Mouse (Mus musculus) adrenal gland, adult 8-10 months (tissue): Measurements from ENCODE around the gene Kalrn. TPM values are rescaled to one million over a fixed set of nuclear protein-coding genes. Genes with fewer than 3 reads are reported as not detected.
A peak's percentile ranks its signal among the peaks of the same experiment; 100 is the strongest.
"Not testable (repeated sequence)": the region's sequence is repeated elsewhere in the genome, so short reads cannot be mapped to it uniquely, and the experiment has no call there.

Experiments
- DNase-seq: peaks from one replicate; pipeline ENCODE4 v3.0.0; 2022
- total RNA-seq, 4 experiments: library from RNA; stranded (reverse); gene quantifications; 2 replicates each; pipeline ENCODE4 v1.2.4; 2022

Kalrn gene
- total RNA-seq, 4 experiments from 2014 or later: 11.2 to 18.8 (median 13.0) TPM

DNA sequence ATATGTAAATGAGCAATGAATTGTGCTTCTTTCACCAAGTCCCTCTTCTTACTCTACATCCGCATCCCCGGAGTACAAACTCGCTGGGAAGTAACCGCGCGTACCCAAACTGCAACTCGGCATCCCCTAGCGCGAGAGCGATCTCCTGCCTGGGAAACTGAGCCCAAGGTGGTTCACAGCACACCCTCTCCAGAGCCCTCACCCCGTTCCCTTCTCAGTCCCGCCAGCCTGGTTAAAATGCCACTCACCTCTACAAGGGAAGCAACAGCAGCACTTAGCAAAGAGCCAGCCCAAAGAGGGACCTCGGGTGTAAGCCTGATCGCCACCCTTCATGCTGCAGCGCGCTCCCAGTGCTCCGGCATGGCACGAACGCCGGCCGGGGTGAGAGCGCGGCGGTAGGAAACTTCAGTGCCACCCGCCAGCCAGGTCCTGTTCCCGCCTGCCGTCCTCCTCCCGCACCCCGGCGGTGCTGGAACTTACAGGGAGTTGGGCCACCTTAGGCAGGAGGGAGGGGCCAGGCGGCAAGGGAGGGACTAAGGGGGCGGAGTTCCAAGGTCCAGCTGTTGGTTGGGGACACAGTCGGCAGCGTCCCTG, 477.7 kb downstream of the Kalrn start:
- DNase-seq: peak; percentile 58

DNA sequence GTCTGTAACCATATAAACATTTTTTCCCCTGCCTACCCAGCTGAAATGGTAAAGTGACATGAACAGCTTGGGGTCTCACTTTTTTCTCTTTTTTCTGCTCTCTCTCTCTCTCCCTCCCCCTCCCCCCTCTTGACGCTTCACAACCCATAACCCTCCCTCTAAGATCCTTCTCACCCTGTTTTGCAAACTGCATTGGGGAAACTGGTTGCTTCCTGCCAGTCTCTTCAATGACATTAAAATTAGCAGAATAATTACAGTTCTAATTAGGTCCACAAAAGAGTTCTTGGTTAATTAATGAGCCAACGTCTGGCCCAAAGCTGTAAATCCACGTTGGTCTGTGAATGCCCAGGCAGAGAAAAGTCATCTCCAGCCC, 478.3 kb downstream of the Kalrn start:
- no peak for DNase-seq

DNA sequence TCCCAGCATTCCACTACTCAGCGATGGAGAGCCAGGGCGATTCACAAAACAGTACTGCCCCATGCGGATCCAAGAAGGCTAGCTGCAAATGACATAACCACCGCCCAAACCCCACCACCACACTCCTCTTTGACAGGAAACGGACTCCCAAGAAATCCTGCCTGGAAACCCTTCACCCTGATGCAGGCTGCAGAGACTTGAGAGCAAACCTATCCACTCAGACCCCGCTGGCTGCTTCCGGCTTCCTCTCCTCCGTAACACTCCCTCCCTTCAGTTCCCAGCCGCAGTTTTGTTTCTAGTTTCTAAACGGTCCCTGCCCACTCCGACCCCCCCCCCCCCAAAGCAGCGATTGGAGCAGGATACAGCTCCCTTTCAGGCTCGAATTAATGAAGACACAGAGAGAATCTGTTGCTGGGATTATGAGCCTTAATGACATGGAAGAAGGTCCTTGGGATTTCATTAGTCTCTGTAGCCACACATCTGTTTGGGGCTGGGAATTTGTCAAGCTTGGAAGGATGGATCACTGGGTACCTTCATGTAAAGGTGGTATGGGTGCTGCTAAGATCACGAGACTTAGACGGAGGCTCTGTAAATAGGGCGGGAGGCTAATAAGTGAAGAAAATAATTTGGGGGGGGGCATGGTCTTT, 478.8 kb downstream of the Kalrn start:
- no peak for DNase-seq

DNA sequence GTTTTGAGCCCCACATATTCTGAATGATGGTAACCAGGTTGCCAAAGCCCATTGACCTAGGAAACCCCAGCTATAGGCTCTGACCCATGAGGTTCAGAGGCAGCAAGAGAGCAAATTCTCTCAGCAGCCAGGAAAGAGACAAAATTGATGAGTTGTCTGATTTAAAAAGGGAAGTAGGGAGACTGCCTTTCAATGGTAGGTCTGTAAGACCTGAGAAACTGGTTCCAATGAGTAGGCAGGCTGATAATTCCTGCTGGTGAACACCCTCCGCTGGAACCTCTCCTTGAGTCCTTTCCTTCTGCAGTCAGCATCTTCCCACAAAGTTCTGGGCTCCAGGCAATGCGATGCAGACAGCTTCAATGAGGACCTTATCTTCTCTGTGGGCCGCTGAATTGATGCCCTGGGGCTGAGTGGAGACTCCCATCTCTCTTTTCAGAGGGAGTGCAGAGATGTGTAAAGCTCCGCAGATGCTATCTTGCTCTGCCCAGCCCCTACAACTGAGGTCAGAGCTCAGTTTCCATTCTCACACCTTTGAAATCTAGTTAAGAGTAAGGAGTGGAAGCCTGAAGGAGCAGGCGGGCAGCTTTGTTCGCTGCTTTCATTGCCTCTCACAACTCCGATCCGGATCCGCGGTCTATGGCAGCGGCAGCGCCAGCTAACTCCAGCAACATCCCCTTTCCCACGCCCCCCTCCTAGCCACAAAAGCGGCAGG, 479.4 kb downstream of the Kalrn start:
- no peak for DNase-seq

DNA sequence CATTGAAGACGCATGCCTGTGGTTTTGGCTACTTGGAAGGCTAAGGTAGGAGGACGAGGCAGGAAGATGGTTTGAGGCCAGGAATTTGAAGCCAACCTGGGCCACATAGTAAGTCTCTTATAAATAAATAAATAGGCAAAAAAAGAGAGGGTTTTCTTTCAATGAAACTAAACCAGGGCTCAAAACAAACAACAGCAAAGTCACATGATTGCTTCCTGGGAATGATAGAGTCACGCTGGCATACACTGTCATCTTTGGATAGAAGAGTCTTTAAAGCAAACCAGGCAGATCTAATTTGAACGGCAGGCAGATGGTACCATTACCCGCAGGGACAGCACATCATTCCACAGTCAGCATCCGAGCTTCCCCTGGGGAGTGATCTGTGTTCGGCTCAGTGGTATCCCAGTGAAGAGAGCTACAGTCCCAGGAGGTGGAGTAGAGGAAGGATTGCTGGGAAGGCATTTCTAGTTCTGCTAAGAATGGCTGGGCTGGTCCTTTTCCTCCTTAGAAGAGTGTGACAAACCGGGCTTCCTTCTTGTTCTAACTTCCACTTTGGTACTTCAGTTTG, 483.7 kb downstream of the Kalrn start:
- DNase-seq: no peak

DNA sequence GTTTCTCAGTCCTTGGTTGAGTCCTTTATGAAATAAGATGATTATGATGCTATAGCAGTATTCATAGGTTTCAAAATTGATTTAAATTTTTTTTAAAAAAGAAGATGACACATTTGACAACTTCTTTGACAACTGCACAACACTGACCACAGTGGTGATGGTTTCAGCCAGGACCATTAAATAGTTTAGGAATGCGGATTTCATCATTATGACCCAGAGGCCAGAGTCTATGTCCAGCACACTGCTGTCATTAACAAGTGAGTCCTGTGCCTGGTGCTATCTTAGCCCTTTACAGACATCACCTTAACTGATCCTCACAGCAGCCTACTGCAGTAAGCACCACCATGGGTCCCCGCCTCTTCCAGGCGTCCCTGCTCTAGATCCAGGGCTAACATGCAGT, 484.3 kb downstream of the Kalrn start:
- no peak for DNase-seq

DNA sequence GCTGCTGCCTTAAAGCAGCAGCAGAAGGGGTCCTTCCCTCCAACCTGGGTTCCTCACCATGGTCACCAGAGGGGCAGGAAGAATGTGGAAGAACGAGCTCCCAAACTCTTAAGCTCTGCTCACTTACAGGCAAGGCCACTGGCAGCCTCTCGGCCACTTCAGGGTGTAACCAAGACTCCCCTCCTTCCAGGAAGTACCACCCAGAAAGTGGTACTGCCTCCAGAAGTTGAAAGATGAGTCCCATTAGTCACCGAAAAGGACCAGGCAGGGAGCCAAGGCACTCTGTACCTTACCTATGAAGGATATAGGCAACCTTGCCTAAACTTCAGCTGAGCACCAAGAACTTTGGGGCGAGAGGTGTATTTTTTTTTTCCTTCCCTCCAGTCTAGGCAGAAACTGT, 485.0 kb downstream of the Kalrn start:
- DNase-seq: no peak

DNA sequence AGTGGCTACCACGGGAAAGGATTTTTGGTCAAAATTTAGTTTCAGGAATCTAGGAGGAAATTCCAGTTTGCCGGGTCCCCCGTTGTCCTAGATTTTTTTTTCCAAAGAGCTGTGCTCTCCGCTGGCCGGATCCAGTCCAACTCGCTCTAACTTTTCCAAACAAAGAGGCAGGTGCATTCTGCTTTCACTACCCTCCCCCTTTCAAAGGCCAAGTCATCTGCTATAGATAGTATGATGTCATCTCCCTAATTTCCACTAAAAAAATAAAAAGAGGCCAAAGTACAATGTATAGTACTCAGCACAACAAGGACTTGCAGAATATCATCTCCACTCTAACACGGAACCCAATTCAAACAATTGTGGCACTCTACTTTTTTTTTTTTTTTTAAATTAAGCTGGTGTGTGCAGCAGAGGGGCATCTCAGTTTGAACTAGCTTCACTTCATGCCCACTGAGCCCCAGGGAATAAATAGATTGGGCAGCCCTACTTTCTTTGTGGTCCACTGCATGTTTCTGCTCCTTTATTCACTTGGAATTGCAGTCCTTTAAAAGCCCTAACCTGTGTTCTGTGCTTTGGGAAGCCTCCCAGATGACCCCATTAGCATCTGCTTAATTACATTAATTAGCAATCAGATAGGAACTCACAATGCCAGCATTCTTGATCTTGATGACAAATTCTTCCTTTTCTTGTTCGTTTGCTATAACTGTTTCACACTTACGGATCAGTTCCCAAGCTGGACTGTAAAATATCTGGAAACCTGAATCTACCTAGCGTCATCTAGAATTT, 489.0 kb downstream of the Kalrn start:
- DNase-seq: no peak

DNA sequence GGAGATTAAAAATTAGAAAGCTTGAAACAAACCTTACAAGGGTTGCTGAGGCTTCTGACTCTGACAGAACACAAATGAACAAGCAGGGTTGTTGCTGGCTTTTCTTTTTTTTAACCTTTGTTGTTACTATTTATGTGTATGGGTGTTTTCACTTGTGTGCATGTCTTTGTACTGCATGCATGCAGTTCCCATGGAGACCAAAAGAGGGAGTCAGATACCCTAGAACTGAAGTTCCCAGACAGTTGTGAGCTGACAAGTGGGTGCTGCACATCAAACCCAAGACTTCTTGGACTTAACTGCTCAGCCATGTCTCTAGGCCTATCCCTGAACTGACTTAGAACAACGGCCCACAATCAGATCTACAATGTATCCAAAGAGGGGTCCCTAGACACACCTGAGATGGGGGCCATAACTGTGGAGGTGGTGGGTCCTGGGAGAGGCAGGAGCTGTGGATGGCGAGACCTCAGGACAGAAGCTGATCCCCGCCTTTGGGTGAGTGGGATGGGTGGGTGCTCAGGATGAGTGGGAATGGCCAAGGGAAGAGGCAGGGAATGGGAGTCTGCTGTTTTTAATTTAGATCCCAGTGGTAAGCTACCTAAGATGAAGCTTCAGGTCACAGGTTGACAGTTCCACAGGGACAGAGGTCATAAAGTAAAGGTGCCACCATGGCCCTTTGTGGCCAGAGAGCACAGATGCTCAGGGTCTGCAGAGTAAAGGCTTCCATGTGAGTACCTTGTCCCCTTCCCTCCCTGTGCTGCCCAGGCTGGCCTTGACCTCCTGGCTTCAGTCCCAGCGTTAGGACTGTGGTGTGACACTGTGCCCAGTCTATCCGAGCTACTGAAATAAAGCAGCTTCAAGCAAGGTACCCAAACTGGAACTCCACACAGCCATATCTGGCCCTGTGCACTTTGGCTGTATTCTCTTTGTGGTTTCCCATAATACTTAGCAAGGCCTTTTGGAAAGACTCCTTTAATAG, 490.6 kb downstream of the Kalrn start:
- DNase-seq: no peak

DNA sequence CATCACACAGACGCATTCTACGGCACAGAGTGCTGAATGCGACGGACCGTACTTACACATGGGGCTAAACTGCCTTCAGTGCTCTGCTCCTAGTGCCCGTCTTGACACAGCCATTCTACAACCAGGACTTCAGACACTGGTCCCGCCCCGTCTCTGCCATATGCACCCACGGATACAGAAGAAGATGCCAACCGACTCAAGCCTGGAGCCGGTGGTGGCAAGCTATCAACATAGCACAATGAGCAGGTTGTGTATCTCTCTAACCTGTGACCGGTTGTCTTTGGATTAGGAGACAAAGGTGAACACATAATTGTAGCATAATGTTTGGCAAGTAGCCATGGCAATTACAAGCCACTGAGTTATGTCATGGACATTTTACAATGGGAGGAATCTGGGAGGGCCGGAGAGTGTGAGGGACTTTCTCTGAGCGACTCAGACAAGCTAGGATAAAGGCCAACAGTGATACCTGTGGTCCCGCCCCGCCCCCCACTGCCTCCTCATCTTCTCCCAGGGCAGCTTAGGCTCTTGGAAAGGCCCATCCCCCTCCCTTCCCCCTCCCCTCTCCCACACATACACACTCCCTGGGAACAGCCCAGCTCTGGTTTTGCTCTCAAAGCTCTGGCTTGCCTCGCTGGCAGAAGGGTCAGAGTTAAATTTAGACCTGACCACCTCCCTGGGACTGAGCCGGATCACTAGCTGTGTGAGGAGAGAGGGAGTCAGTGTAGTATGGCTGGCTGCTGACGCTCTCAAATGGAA, 491.5 kb downstream of the Kalrn start:
- no peak for DNase-seq

DNA sequence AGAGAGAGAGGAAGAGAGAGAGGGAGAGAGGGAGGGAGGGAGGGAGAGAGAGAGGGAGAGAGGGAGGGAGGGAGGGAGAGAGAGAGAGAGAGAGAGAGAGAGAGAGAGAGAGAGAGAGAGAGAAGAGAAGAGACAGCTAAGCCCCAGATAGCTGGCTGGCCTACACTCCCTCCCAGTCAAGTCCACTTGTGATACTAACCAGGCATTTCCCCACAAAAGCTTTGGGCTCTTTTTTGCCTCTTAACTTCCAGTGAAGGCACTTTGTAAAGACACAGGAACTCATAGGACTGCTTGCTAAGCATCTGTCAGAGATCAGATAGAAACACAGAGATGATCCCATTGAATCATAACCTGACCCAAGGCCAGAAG, 492.0 kb downstream of the Kalrn start:
- not testable (repeated sequence) for DNase-seq

DNA sequence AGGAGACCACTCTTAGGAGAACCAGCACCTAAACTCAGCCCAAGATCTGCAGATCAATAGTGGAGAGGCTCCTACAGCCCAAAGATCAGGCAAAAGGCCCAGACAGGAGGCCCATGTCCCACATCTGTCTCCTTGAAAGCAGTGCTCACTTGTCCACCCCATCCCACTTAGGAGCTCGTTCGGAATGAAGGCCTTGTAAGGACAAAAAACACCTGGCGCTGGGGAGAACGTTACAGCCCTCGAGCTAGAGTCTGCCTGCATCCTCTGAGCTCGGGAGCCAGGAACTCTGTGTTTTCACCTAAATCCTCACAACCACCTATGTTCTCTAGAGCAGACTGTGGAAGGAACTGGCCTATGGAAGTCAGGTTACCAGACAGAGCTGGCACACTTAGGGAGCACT, 492.5 kb downstream of the Kalrn start:
- no peak for DNase-seq

DNA sequence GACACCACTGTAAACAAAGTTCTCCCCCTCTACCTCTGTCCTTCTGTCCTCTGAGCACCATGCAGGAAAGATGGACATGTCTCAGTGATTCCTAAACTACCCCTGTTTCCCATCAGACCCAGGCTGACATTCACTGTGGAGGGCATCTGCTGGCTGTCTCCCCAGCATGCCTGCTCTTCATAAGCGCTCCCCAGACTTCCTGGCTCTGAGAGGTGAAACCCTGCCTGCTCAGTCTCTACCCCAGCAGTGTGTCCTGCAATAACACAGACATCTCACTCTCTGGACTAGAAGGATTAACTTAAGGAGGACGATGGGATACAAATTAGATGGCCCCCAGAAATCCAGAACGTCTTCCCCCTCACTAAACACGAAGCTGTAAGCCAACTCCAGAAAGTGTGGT, 493.8 kb downstream of the Kalrn start:
- no peak for DNase-seq

DNA sequence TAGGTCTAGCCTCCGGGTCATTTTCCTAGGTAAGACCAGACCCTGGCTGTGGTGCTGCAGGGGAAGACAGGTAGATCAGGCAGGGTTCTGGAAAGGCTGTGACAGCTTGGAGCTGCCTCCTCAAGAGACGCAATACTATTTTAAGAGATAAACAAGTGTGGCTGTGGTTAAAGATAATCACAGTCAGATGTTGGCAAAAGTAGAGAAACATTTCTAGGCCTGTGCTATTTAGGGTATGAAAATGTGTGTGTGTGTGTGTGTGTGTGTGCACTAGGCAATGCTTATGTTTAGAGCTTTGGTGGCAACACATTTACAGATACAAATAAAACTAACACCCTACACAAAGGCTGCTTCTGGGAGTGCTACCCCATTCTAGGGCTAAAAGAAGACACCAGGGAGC, 494.6 kb downstream of the Kalrn start:
- DNase-seq: no peak

DNA sequence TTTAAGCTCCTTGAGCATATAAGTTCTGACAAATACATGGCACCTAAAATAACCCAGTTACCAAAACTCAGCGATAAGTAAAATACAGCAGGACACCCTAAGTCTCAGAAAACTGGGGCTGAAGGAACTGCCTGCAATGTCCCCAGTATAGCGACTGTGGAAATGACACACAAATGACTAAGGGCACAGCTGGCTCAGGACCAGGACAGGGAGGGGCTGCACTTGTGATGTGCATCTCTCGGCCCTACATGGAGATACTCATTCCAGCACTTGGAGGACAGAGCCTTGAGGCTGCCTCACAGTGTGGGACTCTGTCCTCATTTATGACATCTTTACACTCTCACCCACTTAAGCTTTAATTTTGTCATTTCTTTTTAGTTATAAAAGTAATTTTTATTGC, 497.2 kb downstream of the Kalrn start:
- DNase-seq: no peak

DNA sequence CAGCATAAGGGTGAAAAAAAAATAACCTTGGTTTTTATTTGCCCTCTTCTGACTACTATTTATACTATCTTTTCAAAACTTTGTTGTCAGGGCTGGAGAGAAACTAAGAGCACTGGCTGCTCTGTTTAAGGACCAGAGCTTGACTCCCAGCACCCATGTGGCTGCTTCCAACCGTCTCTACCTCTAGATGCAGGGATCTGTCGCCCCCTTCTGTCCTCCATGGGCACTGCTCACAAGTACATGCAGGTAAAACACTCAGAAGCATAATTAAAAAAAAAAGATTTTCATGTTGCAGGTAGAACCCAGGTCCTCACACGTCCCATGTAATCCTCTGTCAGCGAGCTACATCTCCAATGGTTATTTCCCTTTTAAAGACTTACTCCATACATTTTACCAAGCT, 499.4 kb downstream of the Kalrn start:
- DNase-seq: no peak

DNA sequence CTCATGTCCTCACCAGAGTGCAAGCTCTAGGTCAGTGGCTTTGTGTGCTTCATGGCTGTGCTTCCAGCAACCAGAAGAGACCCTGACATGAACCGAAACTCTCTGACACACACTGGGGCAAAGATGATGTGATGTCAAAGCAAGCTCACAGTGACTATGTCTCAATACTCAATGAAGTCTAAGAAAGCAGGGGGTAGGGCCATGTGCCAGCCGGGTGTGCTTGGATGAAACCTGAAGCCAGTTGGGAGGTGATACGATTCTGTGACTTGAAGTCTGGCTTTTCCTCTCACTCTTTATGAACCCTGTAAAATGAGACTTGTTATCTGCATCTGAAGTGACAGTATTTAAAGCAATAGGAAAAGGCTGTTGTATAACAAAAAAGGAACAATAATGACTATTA, 501.2 kb downstream of the Kalrn start:
- no peak for DNase-seq

DNA sequence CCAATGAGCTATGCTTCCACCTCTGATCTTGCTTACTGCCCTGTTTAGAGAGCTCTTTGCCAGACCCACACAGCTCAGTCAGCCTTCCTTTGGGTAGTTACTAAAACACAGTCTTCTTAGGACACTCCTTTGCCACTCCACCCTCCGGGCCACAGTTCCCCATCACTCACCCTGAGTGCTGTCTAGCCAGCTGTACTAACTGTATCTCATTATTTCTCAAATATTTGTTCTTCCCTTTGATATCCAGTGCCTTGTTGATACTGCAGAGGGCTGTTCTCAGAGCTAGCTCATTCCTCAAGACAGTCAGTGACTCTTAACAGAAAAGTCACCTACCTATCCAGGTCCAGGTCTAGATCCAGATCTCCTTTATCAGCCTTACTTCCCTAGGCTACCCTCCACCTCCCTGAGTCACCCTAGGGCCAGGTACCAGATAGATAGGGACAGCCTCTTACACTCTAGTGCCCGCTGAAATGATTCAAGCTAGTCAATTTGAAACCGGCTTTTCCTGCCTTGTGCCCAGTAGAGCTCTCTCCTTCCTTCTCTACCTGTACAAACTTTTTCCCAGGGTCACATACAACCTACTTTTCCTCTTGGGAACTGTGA, 502.0 kb downstream of the Kalrn start:
- no peak for DNase-seq

DNA sequence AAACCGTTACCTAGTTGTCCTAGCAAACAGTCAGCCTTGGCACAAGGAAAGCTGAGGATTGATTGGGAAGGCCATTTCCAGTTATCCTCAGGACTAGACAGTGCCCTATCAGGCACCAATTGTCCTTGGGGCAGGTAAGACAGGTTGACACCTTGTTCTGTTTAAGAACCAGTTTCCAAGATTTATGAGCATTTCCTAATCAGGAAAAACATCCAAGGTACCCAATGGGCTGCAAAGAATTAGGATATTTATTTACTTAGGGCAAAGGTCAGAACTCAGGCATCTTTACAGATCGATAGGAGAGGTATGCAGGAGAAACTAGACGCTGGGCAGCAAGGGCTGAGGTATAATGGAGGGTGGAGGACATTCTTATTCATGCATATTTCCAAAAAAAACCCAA, 503.9 kb downstream of the Kalrn start:
- no peak for DNase-seq

DNA sequence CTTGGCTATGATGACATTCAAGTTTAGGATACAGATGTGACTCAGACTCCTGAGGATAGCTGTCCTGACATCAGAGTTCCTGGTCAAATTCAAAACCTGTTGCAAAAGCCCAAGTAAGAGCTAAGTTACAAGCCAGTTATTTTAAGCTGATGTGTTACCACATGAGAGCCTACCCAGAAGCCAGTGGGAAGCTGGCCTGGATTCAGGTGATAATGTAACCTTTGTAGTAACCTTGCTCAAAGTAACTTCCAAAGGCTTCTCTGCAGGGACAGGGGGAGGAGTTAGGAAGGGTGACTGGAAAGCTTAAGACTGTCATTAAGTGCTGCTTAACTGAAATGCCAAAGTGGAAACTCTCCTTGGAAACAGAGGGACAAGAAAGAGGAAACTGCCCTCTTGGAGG, 506.4 kb downstream of the Kalrn start:
- DNase-seq: no peak

DNA sequence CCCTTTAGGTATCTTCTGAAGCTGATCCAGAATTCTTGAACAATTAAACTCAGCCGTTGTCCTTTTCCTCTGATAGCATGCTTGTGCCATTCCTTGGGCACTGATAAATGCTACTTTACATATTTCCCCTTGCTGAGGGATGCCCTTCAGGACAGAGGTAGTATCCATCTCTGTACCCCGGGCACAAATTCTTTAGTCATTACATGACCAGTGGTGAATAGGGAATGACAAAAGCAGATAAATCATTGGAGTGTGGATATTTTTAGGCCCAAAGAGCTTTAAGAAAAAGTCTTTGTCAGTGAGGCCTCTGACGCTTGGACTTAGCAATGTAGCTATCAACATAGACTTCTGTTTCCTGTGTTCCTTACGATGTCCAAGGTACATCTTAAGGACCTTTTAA, 507.0 kb downstream of the Kalrn start:
- DNase-seq: no peak
